Mouse (Mus musculus) limb, embryonic 14.5 days (tissue): ENCODE results near the gene Mcm10. TPM values are rescaled to one million over a fixed set of nuclear protein-coding genes. Genes with fewer than 3 reads are reported as not detected.

Source experiments
- ATAC-seq: fragments of 200-750 bp; cut with Nextera tagmentation; 2 replicates; pipeline ENCODE4 v1.8.0; 2017; ENCODE audit warnings: low read depth, moderate number of reproducible peaks, moderate TSS enrichment; ENCODE audit not compliant: low FRiP score
- DNase-seq: peaks from one replicate; pipeline ENCODE4 v3.0.0-alpha.2; 2015; ENCODE audit warnings: low spot score
- H3K27ac ChIP-seq: fragments of 300-500 bp; sonication (generic); replicated peaks from 2 replicates; pipeline ENCODE4 v1.5.1; 2014; ENCODE audit warnings: low read depth, mild to moderate bottlenecking, low read length, moderate library complexity, mixed read lengths
- H3K27me3 ChIP-seq: fragments of 300-500 bp; sonication (generic); 2 replicates; pipeline ENCODE4 v1.6.1; 2014; ENCODE audit warnings: low read length, mixed read lengths; ENCODE audit not compliant: control insufficient read depth, insufficient read depth
- H3K36me3 ChIP-seq: fragments of 300-500 bp; sonication (generic); 2 replicates; pipeline ENCODE4 v1.6.1; 2014; ENCODE audit warnings: mild to moderate bottlenecking, low read length, moderate library complexity, mixed read lengths; ENCODE audit not compliant: control insufficient read depth, insufficient read depth
- H3K4me1 ChIP-seq: fragments of 300-500 bp; sonication (generic); 2 replicates; pipeline ENCODE4 v1.6.1; 2014; ENCODE audit warnings: antibody characterized with exemption, low read length, mixed read lengths; ENCODE audit not compliant: control insufficient read depth, insufficient read depth
- H3K4me2 ChIP-seq: fragments of 300-500 bp; sonication (generic); replicated peaks from 2 replicates; pipeline ENCODE4 v1.6.1; 2014; ENCODE audit warnings: low read depth, mild to moderate bottlenecking, low read length, moderate library complexity; ENCODE audit not compliant: severe bottlenecking
- H3K4me3 ChIP-seq: fragments of 300-500 bp; sonication (generic); replicated peaks from 2 replicates; pipeline ENCODE4 v1.5.1; 2014; ENCODE audit warnings: low read length
- H3K9ac ChIP-seq: fragments of 300-500 bp; sonication (generic); 2 replicates; pipeline ENCODE4 v1.6.1; 2014; ENCODE audit warnings: mild to moderate bottlenecking, low read depth, low read length, moderate library complexity; ENCODE audit not compliant: severe bottlenecking
- H3K9me3 ChIP-seq: fragments of 300-500 bp; sonication (generic); 2 replicates; pipeline ENCODE4 v1.6.1; 2016; ENCODE audit warnings: low read length; ENCODE audit not compliant: control insufficient read depth
- POLR2A ChIP-seq: fragments of 200-500 bp; IDR thresholded peaks from 2 replicates; pipeline ENCODE4 v1.8.0; 2012; ENCODE audit warnings: inconsistent platforms, mild to moderate bottlenecking, moderate library complexity, borderline replicate concordance; ENCODE audit not compliant: insufficient read depth, insufficient read length; ENCODE audit errors: extremely low read depth
- WGBS: fragments of 180-500 bp; shearing (Covaris S2); extraction: QIAGEN DNeasy Blood & Tissue Kit; methylation state at CpG from one replicate; pipeline ENCODE4 v1.1.7; 2014; 5-methylcytosine and 5-hydroxymethylcytosine counted together
- polyA plus RNA-seq, 2 experiments: library from polyadenylated mRNA; depleted of rRNA in 1 of 2; stranded (reverse) in 1 of 2; unstranded in 1 of 2; fragments of >200 nt; fragmentation: Nextera tagmentation in 1 of 2; extraction: Ambion mirVana in 1 of 2; gene quantifications; 2 replicates each; pipeline versions ENCODE4 v1.2.1 to v1.2.3; 2012 to 2014

Mcm10 gene
- polyA plus RNA-seq, 2 experiments, result 22.2 to 25.5 TPM

DNA sequence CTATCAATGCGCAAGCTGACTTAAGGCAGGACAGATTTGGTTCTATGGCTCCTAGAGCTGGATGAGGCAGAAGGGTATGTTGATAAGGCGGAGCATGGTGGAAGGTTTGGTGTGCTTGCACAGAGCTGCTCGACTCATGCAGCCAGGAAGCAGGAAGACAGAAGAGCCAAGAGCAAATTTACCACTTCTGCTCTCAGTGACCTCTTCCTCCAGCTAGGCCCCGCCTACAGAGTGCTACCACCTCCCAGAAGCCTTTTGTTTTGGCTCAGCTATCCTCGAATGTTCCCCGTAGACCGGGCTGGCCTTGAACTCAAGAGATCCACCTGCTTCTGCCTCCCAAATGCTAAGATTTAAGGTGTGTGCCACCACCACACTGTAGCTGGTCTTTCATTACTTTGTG lies 2.0 kb upstream of the Mcm10 start:
- no peak for ATAC-seq
- H3K27ac ChIP-seq, result no peak overlapping the region
- no peak for DNase-seq
- no peaks in the 10 kb centered on the region for H3K27me3 ChIP-seq
- no peak overlapping the region for H3K9ac ChIP-seq
- H3K4me3 ChIP-seq, result no peak overlapping the region
- H3K36me3 ChIP-seq, result no peaks in the 10 kb centered on the region
- 80% methylated on average over 7 of the region's 7 CpGs for WGBS
- H3K4me2 ChIP-seq, result no peak overlapping the region
- TF ChIP-seq POLR2A, result no peak
- H3K4me1 ChIP-seq, result peaks cover 8% of the 10 kb centered on the region; the same call in 1 of the 2 replicates
- H3K9me3 ChIP-seq, result no peaks in the 10 kb centered on the region

DNA sequence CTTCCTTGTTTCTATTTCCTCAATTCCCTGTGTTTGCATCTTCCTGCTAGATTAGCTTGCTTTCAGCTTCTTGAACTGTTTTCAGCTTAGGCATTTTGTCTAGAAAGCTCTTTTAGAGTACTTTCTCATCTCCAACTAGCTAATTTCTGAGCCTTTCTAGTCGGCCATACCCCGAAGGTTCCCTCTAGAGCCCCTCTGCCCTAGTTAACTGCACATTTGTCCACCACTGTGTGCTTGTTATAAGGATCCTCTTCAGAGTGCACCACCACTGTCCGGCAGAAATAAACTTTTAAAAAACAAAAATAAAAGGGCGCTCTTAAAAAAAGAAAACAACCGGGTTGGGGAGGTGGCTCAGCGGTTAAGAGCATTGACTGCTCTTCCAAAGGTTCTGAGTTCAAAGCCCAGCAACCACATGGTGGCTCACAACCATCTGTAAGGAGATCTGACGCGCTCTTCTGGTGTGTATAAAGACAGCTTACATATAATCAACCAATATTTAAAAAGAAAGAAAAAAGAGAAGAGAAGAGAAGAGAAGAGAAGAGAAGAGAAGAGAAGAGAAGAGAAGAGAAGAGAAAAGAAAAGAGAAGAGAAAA lies 597 bp downstream of the Mcm10 start:
- WGBS, result 14% methylated on average over 8 of the region's 8 CpGs
- H3K9me3 ChIP-seq, result no peaks in the 10 kb centered on the region
- DNase-seq (no peak), ATAC-seq (no peak)
- H3K4me2 ChIP-seq, result peak overlapping the region; percentile 61
- peak overlapping the region; percentile 69 for H3K9ac ChIP-seq
- H3K27me3 ChIP-seq, result no peaks in the 10 kb centered on the region
- TF ChIP-seq POLR2A, result no peak
- H3K4me3 ChIP-seq, result peak overlapping the region; percentile 65
- H3K27ac ChIP-seq, result no peak overlapping the region
- H3K36me3 ChIP-seq, result peaks cover 16% of the 10 kb centered on the region; the same call in 1 of the 2 replicates
- H3K4me1 ChIP-seq, result peaks cover 8% of the 10 kb centered on the region; the same call in 1 of the 2 replicates

DNA sequence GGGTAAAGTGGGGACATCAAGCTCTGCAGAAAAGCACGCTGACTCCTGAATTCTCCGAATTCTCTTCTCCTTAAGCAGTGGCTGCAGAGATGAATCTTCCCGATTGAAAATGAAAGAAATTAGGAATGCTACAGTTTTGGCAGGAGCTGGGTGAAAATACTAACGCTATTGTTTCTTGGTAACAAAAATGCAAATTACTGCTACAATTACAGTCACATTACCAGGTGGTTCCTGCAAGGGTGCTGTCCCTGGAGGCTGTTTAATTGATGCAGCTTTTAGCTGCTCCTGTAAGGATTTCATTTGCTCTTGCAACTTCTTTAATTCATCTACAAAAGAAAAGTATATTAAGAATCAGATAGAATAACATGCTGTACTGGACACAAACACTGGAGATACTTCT lies 5.5 kb downstream of the Mcm10 start:
- H3K4me2 ChIP-seq, result no peak overlapping the region
- H3K9ac ChIP-seq, result no peak overlapping the region
- TF ChIP-seq POLR2A, result no peak
- DNase-seq (no peak), ATAC-seq (no peak)
- H3K27ac ChIP-seq, result no peak overlapping the region
- H3K9me3 ChIP-seq, result no peaks in the 10 kb centered on the region
- H3K4me3 ChIP-seq, result no peak overlapping the region
- H3K36me3 ChIP-seq, result peaks cover 38% of the 10 kb centered on the region
- no peaks in the 10 kb centered on the region for H3K27me3 ChIP-seq
- WGBS, result 91% methylated on average over 4 of the region's 4 CpGs
- peaks cover 8% of the 10 kb centered on the region; the same call in 1 of the 2 replicates for H3K4me1 ChIP-seq

DNA sequence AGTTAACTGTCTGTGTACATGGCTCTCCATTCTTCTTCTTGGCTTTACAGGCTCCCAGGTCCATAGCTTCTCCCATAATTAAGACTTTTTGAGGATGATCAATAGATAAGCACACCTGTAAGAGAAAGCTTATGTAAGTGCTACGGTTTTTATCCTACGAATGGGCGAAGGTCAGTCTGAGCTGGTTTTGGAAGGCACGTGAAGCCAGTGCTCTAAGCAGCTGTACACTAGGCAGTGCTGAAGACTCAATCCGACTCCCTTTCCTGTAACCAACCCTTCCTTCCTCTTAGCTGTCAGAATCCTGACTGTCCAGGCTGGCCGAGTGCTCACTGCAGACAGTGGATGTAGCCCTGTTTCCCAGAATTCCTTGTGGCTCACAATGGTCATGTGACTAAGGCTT lies 11.3 kb downstream of the Mcm10 start:
- H3K27ac ChIP-seq, result no peak overlapping the region
- no peak overlapping the region for H3K4me2 ChIP-seq
- DNase-seq (no peak), ATAC-seq (no peak)
- WGBS, result 96% methylated on average over 6 of the region's 6 CpGs
- H3K4me1 ChIP-seq, result no peaks in the 10 kb centered on the region
- no peak overlapping the region for H3K9ac ChIP-seq
- H3K36me3 ChIP-seq, result peaks cover 54% of the 10 kb centered on the region
- TF ChIP-seq POLR2A, result no peak
- no peaks in the 10 kb centered on the region for H3K9me3 ChIP-seq
- no peak overlapping the region for H3K4me3 ChIP-seq
- H3K27me3 ChIP-seq, result no peaks in the 10 kb centered on the region

DNA sequence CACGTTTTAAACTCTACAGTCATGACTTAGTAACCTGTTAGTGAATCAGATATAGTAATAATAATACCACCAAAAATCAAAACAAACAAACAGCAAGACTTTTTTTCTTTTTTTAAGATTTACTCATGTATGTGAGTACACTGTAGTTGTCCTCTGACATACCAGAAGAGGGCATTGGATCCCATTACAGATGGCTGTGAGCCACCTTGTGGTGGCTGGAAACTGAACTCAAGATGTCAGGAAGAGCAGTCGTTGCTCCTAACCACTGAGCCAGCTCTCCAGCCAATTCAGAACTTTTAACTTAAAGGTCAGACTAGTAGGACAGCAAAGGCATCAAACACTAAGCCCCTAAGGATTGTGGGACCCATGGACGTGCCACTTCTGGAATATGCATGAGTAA lies 13.7 kb downstream of the Mcm10 start:
- 78% methylated on average over 3 of the region's 3 CpGs for WGBS
- Histone ChIP-seq H3K36me3 (peaks cover 55% of the 10 kb centered on the region), H3K4me1 (no peaks in the 10 kb centered on the region), H3K4me2 (no peak overlapping the region), H3K27ac (no peak overlapping the region), H3K27me3 (no peaks in the 10 kb centered on the region), H3K4me3 (no peak overlapping the region), H3K9me3 (no peaks in the 10 kb centered on the region), H3K9ac (no peak overlapping the region)
- DNase-seq (no peak), ATAC-seq (no peak)
- no peak for TF ChIP-seq POLR2A
